Mouse (Mus musculus): Measurements from ENCODE around the gene Fam131b. TPM values are rescaled to one million over a fixed set of nuclear protein-coding genes. Genes with fewer than 3 reads are reported as not detected.

Gene Fam131b
- polyA plus RNA-seq, 1 experiment from 2014 or later, result 0.43 TPM

DNA sequence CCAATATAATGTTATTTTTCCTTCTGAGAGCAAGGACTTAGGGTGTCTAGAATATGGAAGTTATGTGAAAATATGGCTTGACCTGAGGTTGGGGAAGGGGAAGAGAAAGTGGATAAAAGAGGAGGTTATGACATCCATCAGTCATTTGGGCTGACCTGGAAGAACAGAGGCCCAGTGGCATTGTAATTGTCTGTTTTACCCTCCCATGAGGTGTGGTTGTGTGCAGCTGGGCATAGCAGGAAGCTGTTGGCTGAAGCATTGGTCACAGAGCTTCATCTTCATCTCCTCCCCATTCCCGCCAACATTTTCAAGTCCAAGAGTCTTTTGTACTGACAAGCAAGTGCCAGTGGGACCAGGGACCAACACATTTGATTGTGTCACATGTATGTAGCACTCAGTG lies 19.8 kb upstream of the Fam131b start:
- DNase-seq (ENCODE audit: low spot score) (no peak), ATAC-seq (ENCODE audit: low read depth) (no peak)
- no peaks in the 10 kb centered on the region for H3K27me3 ChIP-seq (replicated peaks; ENCODE audit: control insufficient read depth, insufficient read depth, low read length)
- H3K4me3 ChIP-seq (ENCODE audit: low read depth, low read length), result no peak overlapping the region
- H3K9ac ChIP-seq (ENCODE audit: low read depth, low read length), result no peak overlapping the region
- H3K36me3 ChIP-seq (ENCODE audit: control insufficient read depth, insufficient read depth, low read length), result no peaks in the 10 kb centered on the region
- WGBS, result 92% methylated on average over 1 of the region's 1 CpGs
- no peaks in the 10 kb centered on the region; the same call in 1 of the 2 replicates for H3K4me1 ChIP-seq (ENCODE audit: control insufficient read depth, insufficient read depth, low read length)
- no peak overlapping the region for H3K27ac ChIP-seq (replicated peaks; ENCODE audit: low read depth, low read length)
- H3K4me2 ChIP-seq (ENCODE audit: low read depth, low read length), result no peak overlapping the region
- H3K9me3 ChIP-seq (ENCODE audit: control insufficient read depth, low read length), result no peaks in the 10 kb centered on the region

DNA sequence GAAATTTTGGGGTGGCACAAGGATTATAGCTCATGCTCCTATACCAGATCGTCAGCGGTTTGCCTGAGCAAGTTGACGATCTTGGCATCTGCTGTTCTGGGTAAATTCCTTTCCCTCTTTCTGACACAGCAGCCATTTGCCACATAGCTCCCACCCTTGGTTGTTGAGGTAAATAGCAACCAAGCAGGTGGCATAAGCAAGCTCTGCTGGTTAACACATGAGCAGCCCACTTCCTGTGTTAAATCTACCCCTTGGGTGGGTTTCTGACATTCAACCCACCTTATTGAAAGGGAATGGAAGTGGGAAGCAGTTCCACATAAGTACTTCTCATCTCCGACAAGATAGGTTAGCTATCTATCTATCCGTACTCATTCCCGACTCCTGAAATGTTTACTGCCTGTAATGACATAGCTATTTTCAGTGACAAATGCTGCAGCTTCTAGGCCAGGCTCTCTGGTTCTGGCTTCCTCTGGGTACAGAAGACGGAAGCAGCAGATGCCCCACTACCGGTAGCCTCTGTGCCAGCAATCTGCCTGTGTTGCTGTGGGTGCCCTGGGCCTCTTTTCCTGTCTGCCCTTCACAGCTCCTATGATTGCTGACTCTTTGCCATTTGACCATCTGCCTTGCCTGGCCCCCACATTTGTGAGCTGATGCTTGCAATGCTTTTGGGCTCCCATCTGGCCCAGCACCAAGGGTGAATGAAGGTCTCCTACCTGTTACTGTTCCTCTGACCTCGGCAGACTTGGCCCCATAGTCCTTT lies 19.1 kb upstream of the Fam131b start:
- DNase-seq (ENCODE audit: low spot score), result no peak
- no peak overlapping the region for H3K4me2 ChIP-seq (ENCODE audit: low read depth, low read length)
- no peak overlapping the region for H3K27ac ChIP-seq (replicated peaks; ENCODE audit: low read depth, low read length)
- H3K27me3 ChIP-seq (replicated peaks; ENCODE audit: control insufficient read depth, insufficient read depth, low read length), result no peaks in the 10 kb centered on the region
- WGBS, result 78% methylated on average over 9 of the region's 9 CpGs
- no peak overlapping the region for H3K9ac ChIP-seq (ENCODE audit: low read depth, low read length)
- H3K4me1 ChIP-seq (ENCODE audit: control insufficient read depth, insufficient read depth, low read length), result no peaks in the 10 kb centered on the region; the same call in 1 of the 2 replicates
- H3K4me3 ChIP-seq (ENCODE audit: low read depth, low read length), result no peak overlapping the region
- no peak for ATAC-seq (ENCODE audit: low read depth)
- H3K9me3 ChIP-seq (ENCODE audit: control insufficient read depth, low read length), result no peaks in the 10 kb centered on the region
- H3K36me3 ChIP-seq (ENCODE audit: control insufficient read depth, insufficient read depth, low read length), result no peaks in the 10 kb centered on the region

DNA sequence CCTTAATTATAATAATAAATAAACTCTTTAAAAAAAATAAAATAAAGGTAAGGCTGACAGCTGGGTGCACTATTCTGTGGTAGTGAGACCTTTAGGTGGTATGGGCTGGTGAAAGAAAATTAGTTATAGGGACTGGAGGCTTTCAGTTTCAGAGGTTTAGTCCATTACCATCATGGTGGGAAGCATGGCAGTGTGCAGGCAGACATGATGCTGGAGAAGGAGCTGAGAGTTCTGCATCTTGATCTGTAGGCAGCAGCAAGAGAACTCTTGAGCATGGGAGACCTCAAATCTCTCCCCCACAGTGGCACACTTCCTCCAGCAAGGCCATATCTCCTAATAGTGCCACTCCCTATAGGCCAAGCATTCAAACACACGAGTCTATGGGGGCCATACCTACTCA lies 17.7 kb upstream of the Fam131b start:
- no peak overlapping the region for H3K9ac ChIP-seq (ENCODE audit: low read depth, low read length)
- DNase-seq (ENCODE audit: low spot score) (no peak), ATAC-seq (ENCODE audit: low read depth) (no peak)
- H3K4me3 ChIP-seq (ENCODE audit: low read depth, low read length), result no peak overlapping the region
- H3K27me3 ChIP-seq (replicated peaks; ENCODE audit: control insufficient read depth, insufficient read depth, low read length), result no peaks in the 10 kb centered on the region
- no peaks in the 10 kb centered on the region for H3K9me3 ChIP-seq (ENCODE audit: control insufficient read depth, low read length)
- no peaks in the 10 kb centered on the region for H3K4me1 ChIP-seq (ENCODE audit: control insufficient read depth, insufficient read depth, low read length)
- no peaks in the 10 kb centered on the region for H3K36me3 ChIP-seq (ENCODE audit: control insufficient read depth, insufficient read depth, low read length)
- H3K27ac ChIP-seq (replicated peaks; ENCODE audit: low read depth, low read length), result no peak overlapping the region
- 44% methylated on average over 1 of the region's 1 CpGs for WGBS
- no peak overlapping the region for H3K4me2 ChIP-seq (ENCODE audit: low read depth, low read length)

DNA sequence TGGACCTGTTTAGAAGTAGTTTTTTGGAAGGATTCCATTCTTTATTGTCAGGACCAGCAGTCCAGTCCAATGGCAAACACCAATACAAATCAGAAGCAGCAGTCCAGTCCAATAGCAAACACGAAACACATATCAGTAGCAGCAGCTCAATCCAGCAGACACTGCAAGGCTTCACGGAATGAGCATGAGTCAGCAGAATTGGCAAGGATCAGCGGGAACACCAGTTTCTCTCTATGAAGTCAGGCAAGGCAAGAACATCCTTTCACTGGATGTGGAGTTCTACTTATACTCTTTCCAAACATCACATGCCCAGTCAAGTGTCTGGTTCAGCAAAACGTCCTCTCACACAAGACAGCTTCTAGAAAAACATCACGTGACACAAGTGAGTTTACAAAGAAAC lies 15.5 kb upstream of the Fam131b start:
- 77% methylated on average over 5 of the region's 5 CpGs for WGBS
- DNase-seq (ENCODE audit: low spot score) (no peak), ATAC-seq (ENCODE audit: low read depth) (no peak)
- H3K4me2 ChIP-seq (ENCODE audit: low read depth, low read length), result no peak overlapping the region
- no peaks in the 10 kb centered on the region for H3K9me3 ChIP-seq (ENCODE audit: control insufficient read depth, low read length)
- H3K4me1 ChIP-seq (ENCODE audit: control insufficient read depth, insufficient read depth, low read length), result no peaks in the 10 kb centered on the region
- H3K27ac ChIP-seq (replicated peaks; ENCODE audit: low read depth, low read length), result no peak overlapping the region
- H3K27me3 ChIP-seq (replicated peaks; ENCODE audit: control insufficient read depth, insufficient read depth, low read length), result no peaks in the 10 kb centered on the region
- H3K36me3 ChIP-seq (ENCODE audit: control insufficient read depth, insufficient read depth, low read length), result no peaks in the 10 kb centered on the region
- no peak overlapping the region for H3K9ac ChIP-seq (ENCODE audit: low read depth, low read length)
- H3K4me3 ChIP-seq (ENCODE audit: low read depth, low read length), result no peak overlapping the region

DNA sequence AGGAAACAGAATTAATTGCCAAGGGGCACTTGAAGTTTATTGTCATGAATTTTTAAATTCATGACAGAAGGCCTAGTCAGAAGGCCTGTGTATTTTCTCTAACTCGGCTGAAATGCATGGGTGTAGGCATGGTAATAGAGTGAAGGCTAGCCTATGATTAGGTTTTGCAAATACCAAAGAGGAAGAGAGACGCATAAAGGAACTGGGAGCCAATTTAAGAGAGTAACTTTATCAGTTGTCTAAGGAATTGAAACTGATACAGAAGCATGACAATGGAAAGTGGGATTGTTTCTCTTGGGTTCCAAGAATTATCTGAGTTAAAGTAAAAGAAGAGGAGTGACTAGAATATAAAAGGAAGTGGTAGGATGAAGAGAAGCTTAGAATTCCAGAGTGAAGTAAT lies 14.7 kb upstream of the Fam131b start:
- no peak for DNase-seq (ENCODE audit: low spot score)
- Histone ChIP-seq H3K4me2 (ENCODE audit: low read depth, low read length) (no peak overlapping the region), H3K4me1 (ENCODE audit: control insufficient read depth, insufficient read depth, low read length) (no peaks in the 10 kb centered on the region), H3K27me3 (replicated peaks; ENCODE audit: control insufficient read depth, insufficient read depth, low read length) (no peaks in the 10 kb centered on the region), H3K9ac (ENCODE audit: low read depth, low read length) (no peak overlapping the region), H3K36me3 (ENCODE audit: control insufficient read depth, insufficient read depth, low read length) (no peaks in the 10 kb centered on the region), H3K9me3 (ENCODE audit: control insufficient read depth, low read length) (no peaks in the 10 kb centered on the region), H3K27ac (replicated peaks; ENCODE audit: low read depth, low read length) (no peak overlapping the region), H3K4me3 (ENCODE audit: low read depth, low read length) (no peak overlapping the region)
- no peak for ATAC-seq (ENCODE audit: low read depth)
- WGBS, result 85% methylated on average over 2 of the region's 2 CpGs

DNA sequence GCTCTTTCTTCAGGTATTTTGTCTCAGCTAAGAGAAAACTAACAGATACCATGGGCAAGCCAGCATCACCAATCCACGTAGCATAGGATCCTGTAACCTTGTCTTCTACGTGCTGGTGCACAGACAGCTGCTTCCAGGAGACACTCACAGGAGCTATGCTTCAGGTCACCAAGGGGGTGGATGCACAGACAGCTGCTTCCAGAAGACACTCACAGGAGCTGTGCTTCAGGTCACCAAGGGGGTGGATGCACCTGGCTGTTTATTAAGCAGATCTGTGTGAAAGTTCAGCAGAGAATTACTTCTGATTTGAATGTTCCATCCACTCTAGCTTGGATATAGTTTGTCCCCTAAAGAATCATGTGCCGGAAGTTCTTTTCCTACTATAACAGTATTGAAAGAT lies 6.5 kb upstream of the Fam131b start:
- H3K9me3 ChIP-seq (ENCODE audit: control insufficient read depth, low read length), result no peaks in the 10 kb centered on the region
- H3K9ac ChIP-seq (ENCODE audit: low read depth, low read length), result no peak overlapping the region
- H3K27ac ChIP-seq (replicated peaks; ENCODE audit: low read depth, low read length), result no peak overlapping the region
- no peak overlapping the region for H3K4me2 ChIP-seq (ENCODE audit: low read depth, low read length)
- DNase-seq (ENCODE audit: low spot score) (no peak), ATAC-seq (ENCODE audit: low read depth) (no peak)
- no peaks in the 10 kb centered on the region for H3K36me3 ChIP-seq (ENCODE audit: control insufficient read depth, insufficient read depth, low read length)
- 83% methylated on average over 3 of the region's 3 CpGs for WGBS
- H3K4me1 ChIP-seq (ENCODE audit: control insufficient read depth, insufficient read depth, low read length), result no peaks in the 10 kb centered on the region
- no peaks in the 10 kb centered on the region for H3K27me3 ChIP-seq (replicated peaks; ENCODE audit: control insufficient read depth, insufficient read depth, low read length)
- no peak overlapping the region for H3K4me3 ChIP-seq (ENCODE audit: low read depth, low read length)

DNA sequence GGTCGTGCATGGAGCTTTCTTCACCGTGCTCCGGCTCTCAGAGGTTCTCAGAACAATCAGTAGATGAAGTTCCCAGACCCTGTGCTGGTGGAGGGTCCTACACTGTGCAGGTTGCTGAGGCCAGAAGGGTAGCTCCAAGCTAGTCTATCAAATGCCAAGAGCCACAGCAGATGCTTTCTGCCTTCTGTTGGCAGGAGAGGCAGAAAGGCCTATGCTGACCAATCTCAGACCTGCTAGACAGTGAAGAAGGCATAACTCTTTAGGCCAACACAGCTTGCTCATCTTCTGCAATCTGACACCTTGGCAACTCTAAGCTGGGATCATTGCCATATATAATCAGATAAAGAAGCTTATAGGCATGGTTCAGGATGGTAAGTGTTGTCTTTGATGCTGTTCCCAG lies 5.8 kb upstream of the Fam131b start:
- Histone ChIP-seq H3K27ac (replicated peaks; ENCODE audit: low read depth, low read length) (no peak overlapping the region), H3K9me3 (ENCODE audit: control insufficient read depth, low read length) (no peaks in the 10 kb centered on the region), H3K36me3 (ENCODE audit: control insufficient read depth, insufficient read depth, low read length) (no peaks in the 10 kb centered on the region), H3K4me2 (ENCODE audit: low read depth, low read length) (no peak overlapping the region), H3K4me3 (ENCODE audit: low read depth, low read length) (no peak overlapping the region), H3K4me1 (ENCODE audit: control insufficient read depth, insufficient read depth, low read length) (no peaks in the 10 kb centered on the region), H3K27me3 (replicated peaks; ENCODE audit: control insufficient read depth, insufficient read depth, low read length) (no peaks in the 10 kb centered on the region), H3K9ac (ENCODE audit: low read depth, low read length) (no peak overlapping the region)
- 74% methylated on average over 3 of the region's 3 CpGs for WGBS
- no peak for DNase-seq (ENCODE audit: low spot score)
- no peak for ATAC-seq (ENCODE audit: low read depth)

DNA sequence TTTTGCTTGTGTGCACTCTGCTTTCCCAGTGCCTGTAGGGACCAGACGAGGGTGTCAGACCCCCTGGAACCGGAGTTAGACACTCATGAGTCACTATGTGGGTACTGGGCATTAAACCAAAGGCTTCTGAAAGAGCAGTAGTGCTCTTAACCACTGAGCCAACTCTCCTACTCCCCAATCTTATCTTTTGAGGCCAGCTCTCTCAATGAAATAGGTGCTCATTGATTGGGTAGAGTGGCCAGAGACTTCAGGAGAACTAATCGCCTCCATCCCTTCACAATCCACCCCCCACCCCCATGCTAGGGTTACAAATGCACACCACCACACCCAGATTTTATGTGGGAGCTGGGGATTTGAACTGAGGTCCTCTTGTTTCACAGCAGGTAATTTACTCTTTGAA lies 4.3 kb upstream of the Fam131b start:
- H3K9ac ChIP-seq (ENCODE audit: low read depth, low read length), result no peak overlapping the region
- peaks cover 6% of the 10 kb centered on the region; the same call in 1 of the 2 replicates for H3K27me3 ChIP-seq (replicated peaks; ENCODE audit: control insufficient read depth, insufficient read depth, low read length)
- H3K4me2 ChIP-seq (ENCODE audit: low read depth, low read length), result no peak overlapping the region
- no peak overlapping the region for H3K27ac ChIP-seq (replicated peaks; ENCODE audit: low read depth, low read length)
- no peaks in the 10 kb centered on the region for H3K9me3 ChIP-seq (ENCODE audit: control insufficient read depth, low read length)
- H3K4me1 ChIP-seq (ENCODE audit: control insufficient read depth, insufficient read depth, low read length), result no peaks in the 10 kb centered on the region
- no peaks in the 10 kb centered on the region for H3K36me3 ChIP-seq (ENCODE audit: control insufficient read depth, insufficient read depth, low read length)
- no peak for DNase-seq (ENCODE audit: low spot score)
- no peak overlapping the region for H3K4me3 ChIP-seq (ENCODE audit: low read depth, low read length)
- 74% methylated on average over 3 of the region's 3 CpGs for WGBS
- ATAC-seq (ENCODE audit: low read depth), result no peak

DNA sequence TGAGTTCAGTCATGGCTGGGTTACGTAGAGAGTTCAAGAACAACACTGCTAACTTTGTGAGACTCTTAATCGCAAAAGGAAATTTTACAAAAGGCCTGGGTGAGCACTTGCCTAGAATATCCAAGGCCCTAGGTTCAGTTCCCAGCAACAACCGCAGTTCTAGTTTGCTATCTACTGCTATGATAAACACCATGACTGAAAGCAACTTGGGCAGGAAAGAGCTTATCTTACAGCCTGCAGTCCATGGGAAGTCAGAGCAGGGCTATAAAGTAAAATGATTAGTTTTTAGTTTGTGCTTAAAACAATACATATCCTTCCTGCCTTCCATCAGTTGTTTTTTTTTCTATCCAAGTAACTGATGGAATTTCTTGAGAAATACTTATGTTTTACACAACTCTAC lies 2.1 kb upstream of the Fam131b start:
- no peak overlapping the region for H3K9ac ChIP-seq (ENCODE audit: low read depth, low read length)
- 0 out of 2 replicates have a peak, but pooled peaks cover 4% of the 10 kb centered on the region for H3K4me1 ChIP-seq (ENCODE audit: control insufficient read depth, insufficient read depth, low read length)
- H3K9me3 ChIP-seq (ENCODE audit: control insufficient read depth, low read length), result no peaks in the 10 kb centered on the region
- no peaks in the 10 kb centered on the region for H3K36me3 ChIP-seq (ENCODE audit: control insufficient read depth, insufficient read depth, low read length)
- ATAC-seq (ENCODE audit: low read depth) (no peak), DNase-seq (ENCODE audit: low spot score) (no peak)
- no peak overlapping the region for H3K27ac ChIP-seq (replicated peaks; ENCODE audit: low read depth, low read length)
- 94% methylated on average over 3 of the region's 3 CpGs for WGBS
- H3K4me3 ChIP-seq (ENCODE audit: low read depth, low read length), result no peak overlapping the region
- no peak overlapping the region for H3K4me2 ChIP-seq (ENCODE audit: low read depth, low read length)
- peaks cover 22% of the 10 kb centered on the region for H3K27me3 ChIP-seq (replicated peaks; ENCODE audit: control insufficient read depth, insufficient read depth, low read length)
